Mouse (Mus musculus): ENCODE results near the gene Xrcc3.

DNA sequence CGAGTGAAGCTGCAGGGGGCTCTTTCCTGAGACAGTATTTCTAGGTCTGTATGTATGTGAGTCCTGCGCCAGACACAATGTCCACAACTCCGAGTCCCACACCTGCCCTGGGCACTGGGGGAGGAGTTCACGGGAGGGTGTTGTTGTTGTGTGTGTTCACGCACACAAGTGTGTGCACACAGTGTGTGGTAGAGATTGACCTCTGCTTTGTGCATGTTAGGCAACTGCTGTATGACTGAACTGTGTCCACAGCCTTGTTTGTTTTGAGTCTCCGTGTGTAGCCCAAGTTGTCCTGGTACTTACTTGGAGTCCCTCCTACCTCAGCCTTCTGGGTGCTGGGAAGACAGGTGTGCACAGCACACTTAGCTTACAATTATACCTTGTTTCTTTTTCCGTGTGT, 23.0 kb downstream of the Xrcc3 start:
- TF ChIP-seq CTCF (IDR thresholded peaks at IDR 0.05; ENCODE audit: low read depth, low read length) (no peak), POLR2A (IDR thresholded peaks at IDR 0.05; ENCODE audit: borderline replicate concordance, low read depth, low read length) (no peak)
